ENCODE assay signal across 12 mouse cellular contexts in the genomic region with DNA sequence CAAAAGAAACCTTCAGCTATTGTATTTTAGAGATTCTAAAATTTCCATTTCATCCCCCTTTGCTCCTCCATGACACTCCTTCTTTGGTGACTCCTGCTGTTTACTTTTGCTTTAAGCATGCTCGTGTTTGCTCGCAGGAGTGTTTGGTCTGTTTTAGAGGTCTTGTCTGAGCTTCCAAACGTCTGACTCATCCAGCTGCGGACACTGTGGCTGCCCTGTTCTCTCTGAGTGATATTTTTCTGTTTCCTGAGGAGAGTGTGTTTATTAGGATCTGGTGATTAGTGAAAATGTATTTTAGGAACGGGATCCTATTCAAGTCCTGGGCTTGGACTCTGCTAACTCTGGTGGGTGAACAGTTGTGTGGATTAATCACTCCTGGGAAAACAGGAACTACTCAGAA. TPM values are rescaled to one million over a fixed set of nuclear protein-coding genes. Genes with fewer than 3 reads are reported as not detected.
DNase-seq lines count a peak whose midpoint lies in the region; ATAC-seq and TF ChIP-seq lines count a peak whose summit lies in the region.
"Had no signal": no experiment of that assay in that cellular context is flagged by ENCODE, and none has a peak within 500 bp of the region (broad histone marks: within the 10 kb centered on the region; RNA-seq: fewer than 3 reads in every experiment).

No protein-coding gene starts in this region.

- no peak for TF ChIP-seq POLR2A in heart, adult 2 months (IDR thresholded peaks at IDR 0.05; ENCODE audit: insufficient read depth, low read depth, low read length)

- intact Hi-C loops in heart, adult 2 months (cut with DNase I), result loop anchor here (5.0 kb wide), 1 partner anchor 48 kb away; a partner anchor contains a TSS
- intact Hi-C loops in heart, postnatal 25 days (cut with DNase I), result no loop called here
- intact Hi-C loops in left cerebral cortex, adult 2 months (cut with DNase I), result no loop called here

- H3K9me3 ChIP-seq in limb, embryonic 15.5 days, result no peaks in the 10 kb centered on the region
- H3K9me3 ChIP-seq: hindbrain, embryonic 12.5 days; neural tube, embryonic 12.5 days had no signal

- DNase-seq in heart, adult 2 months, result peak in 1 of 2 experiments; percentile 55
- DNase-seq in heart, postnatal 25 days (ENCODE audit: low spot score), result no peak
- DNase-seq in urinary bladder, postnatal 36 days (ENCODE audit: low spot score in 2 of 2), result peak; percentile 36 to 56
- DNase-seq in urinary bladder, postnatal 10 days (ENCODE audit: low spot score), result no peak
- DNase-seq in embryo, embryonic 11 days, result no peak
- no peak for DNase-seq in left cerebral cortex, adult 2 months (ENCODE audit: extremely low spot score in 1 of 2, low spot score in 2 of 2)

- no peak overlapping the region for H3K4me3 ChIP-seq in heart, adult 2 months
- H3K4me3 ChIP-seq in limb, embryonic 15.5 days, result no peak overlapping the region
- H3K4me3 ChIP-seq in left cerebral cortex, adult 2 months, result no peak overlapping the region
- H3K4me3 ChIP-seq: hindbrain, embryonic 12.5 days; neural tube, embryonic 12.5 days had no signal

- TF ChIP-seq EP300 in heart, adult 2 months (IDR thresholded peaks at IDR 0.05; ENCODE audit: insufficient read depth, low read depth, low read length), result no peak

- no peaks in the 10 kb centered on the region for H3K79me2 ChIP-seq in heart, adult 2 months (replicated peaks; ENCODE audit: control insufficient read depth, insufficient read depth, low read length)

- peaks cover 12% of the 10 kb centered on the region for H3K4me1 ChIP-seq in heart, adult 2 months (ENCODE audit: control insufficient read depth, insufficient read depth, low read length)
- H3K4me1 ChIP-seq in limb, embryonic 15.5 days, result peaks cover 8% of the 10 kb centered on the region
- H3K4me1 ChIP-seq: neural tube, embryonic 12.5 days had no signal

- H3K36me3 ChIP-seq in heart, adult 2 months (ENCODE audit: control insufficient read depth, insufficient read depth, low read length), result no peaks in the 10 kb centered on the region
- peaks cover 6% of the 10 kb centered on the region; the same call in 1 of the 2 replicates for H3K36me3 ChIP-seq in limb, embryonic 15.5 days
- H3K36me3 ChIP-seq: hindbrain, embryonic 12.5 days; neural tube, embryonic 12.5 days had no signal

- no peak for TF ChIP-seq CTCF in heart, adult 2 months (IDR thresholded peaks at IDR 0.05)
- TF ChIP-seq CTCF in left cerebral cortex, adult 2 months (IDR thresholded peaks at IDR 0.05), result no peak

- ATAC-seq in limb, embryonic 15.5 days (ENCODE audit: insufficient number of reproducible peaks, low FRiP score, low TSS enrichment, low read depth), result no peak
- no peak for ATAC-seq in erythroblast, adult 5-6 weeks (replicated peaks; ENCODE audit: low FRiP score, poor library complexity, severe bottlenecking)

- H3K27me3 ChIP-seq in heart, adult 2 months (ENCODE audit: control insufficient read depth, insufficient read depth, low read length), result no peaks in the 10 kb centered on the region
- no peaks in the 10 kb centered on the region for H3K27me3 ChIP-seq in limb, embryonic 15.5 days
- H3K27me3 ChIP-seq: hindbrain, embryonic 12.5 days; neural tube, embryonic 12.5 days had no signal

- 15% methylated on average over 5 of the region's 5 CpGs for WGBS in heart, adult 2 months
- 22% methylated on average over 5 of the region's 5 CpGs for WGBS in limb, embryonic 15.5 days

- peak overlapping the region; percentile 17 for H3K27ac ChIP-seq in heart, adult 2 months
- H3K27ac ChIP-seq in limb, embryonic 15.5 days, result peak overlapping the region; percentile 54
- H3K27ac ChIP-seq in left cerebral cortex, adult 2 months, result no peak overlapping the region
- H3K27ac ChIP-seq: hindbrain, embryonic 12.5 days; neural tube, embryonic 12.5 days had no signal

- no peak overlapping the region for H3K9ac ChIP-seq in heart, adult 2 months (ENCODE audit: low read depth, low read length)
- no peak overlapping the region for H3K9ac ChIP-seq in limb, embryonic 15.5 days
- H3K9ac ChIP-seq: hindbrain, embryonic 12.5 days; neural tube, embryonic 12.5 days had no signal

- no peak overlapping the region for H3K4me2 ChIP-seq in limb, embryonic 15.5 days
- H3K4me2 ChIP-seq: hindbrain, embryonic 12.5 days; neural tube, embryonic 12.5 days had no signal

RNA-seq across cellular contexts. Expression of a gene that starts 26.1 kb away (rescaled TPM):
- total RNA-seq in heart, adult 2 months (2021), result not detected
- not detected in 2 replicates for polyA plus RNA-seq in heart, adult 2 months (2012; rRNA removed)
- not detected for total RNA-seq in heart, postnatal 25 days (2021)
- not detected in 2 replicates for polyA plus RNA-seq in limb, embryonic 15.5 days (2015; fragmentation: Nextera tagmentation; extraction: Ambion mirVana)
- total RNA-seq in left cerebral cortex, adult 2 months (2021), result not detected
- not detected in 2 replicates for total RNA-seq in erythroblast, adult 5-6 weeks (2015; ENCODE audit: low replicate concordance)
- total RNA-seq in erythroblast, adult 5-6 weeks (2017; ENCODE audit: low replicate concordance), result not detected in 2 replicates
- total RNA-seq: ES-E14 had no signal
- polyA plus RNA-seq: hindbrain, embryonic 12.5 days; limb, embryonic 11.5 days; neural tube, embryonic 12.5 days had no signal

RNA-seq across cellular contexts. Expression of a gene that starts 48.5 kb away (rescaled TPM):
- 1 to 10 TPM; 7.8 to 9.6 TPM for total RNA-seq in heart, adult 2 months (2021)
- 11.0 and 12.0 TPM in 2 replicates for polyA plus RNA-seq in heart, adult 2 months (2012; rRNA removed)
- total RNA-seq in heart, postnatal 25 days (2021), result 10 to 100 TPM in 1 of 2 experiments, 1 to 10 TPM in 1; 9.9 to 10.5 TPM
- 16.2 and 17.5 TPM in 2 replicates for polyA plus RNA-seq in limb, embryonic 15.5 days (2015; fragmentation: Nextera tagmentation; extraction: Ambion mirVana)
- total RNA-seq in left cerebral cortex, adult 2 months (2021), result 1 to 10 TPM; 4.4 TPM
- 1.5 and 3.1 TPM in 2 replicates for total RNA-seq in erythroblast, adult 5-6 weeks (2015; ENCODE audit: low replicate concordance)
- total RNA-seq in erythroblast, adult 5-6 weeks (2017; ENCODE audit: low replicate concordance), result 1.4 and 3.2 TPM in 2 replicates

Comparison
In these comparisons a context has a peak if more than half of its experiments do, and no peak if none do; other contexts are left out.
1. DNase-seq: peak in urinary bladder, postnatal 36 days (2 of 2); none in heart, postnatal 25 days (single experiment), urinary bladder, postnatal 10 days (single experiment), embryo, embryonic 11 days (single experiment) and left cerebral cortex, adult 2 months (0 of 2).